Mouse (Mus musculus) right cerebral cortex, postnatal 25 days (tissue): ENCODE data around the gene Btg4.

Experiments
- DNase-seq: peaks from one replicate; pipeline ENCODE4 v3.0.0; 2022

Btg4 gene

GRCm38 (mm10) chr9:51060601-51061000 lies at the start of gene Btg4:
TSS of gene Btg4 (plus strand) at chr9:51060901.
- no peak for DNase-seq

GRCm38 (mm10) chr9:51013644-51014043 lies 47.1 kb upstream of the Btg4 start:
- no peak for DNase-seq

- DNase-seq: no peak
Observed at GRCm38 (mm10) chr9:51015732-51016131, 45.0 kb upstream of the Btg4 start.

GRCm38 (mm10) chr9:51019670-51020069 lies 41.0 kb upstream of the Btg4 start:
- DNase-seq: no peak

GRCm38 (mm10) chr9:51020351-51020750 lies 40.4 kb upstream of the Btg4 start:
- no peak for DNase-seq

- no peak for DNase-seq
Observed at GRCm38 (mm10) chr9:51021123-51021795, 39.4 kb upstream of the Btg4 start.

GRCm38 (mm10) chr9:51026952-51027351 lies 33.7 kb upstream of the Btg4 start:
- no peak for DNase-seq

GRCm38 (mm10) chr9:51030147-51030546 lies 30.6 kb upstream of the Btg4 start:
- DNase-seq: no peak

- no peak for DNase-seq
Observed at GRCm38 (mm10) chr9:51031603-51032002, 29.1 kb upstream of the Btg4 start.

GRCm38 (mm10) chr9:51032291-51032690 lies 28.4 kb upstream of the Btg4 start:
- DNase-seq: no peak

- DNase-seq: no peak
Observed at GRCm38 (mm10) chr9:51032785-51033529, 27.7 kb upstream of the Btg4 start.

- DNase-seq: no peak
Observed at GRCm38 (mm10) chr9:51041491-51041980, 19.2 kb upstream of the Btg4 start.

- no peak for DNase-seq
Observed at GRCm38 (mm10) chr9:51042136-51042535, 18.6 kb upstream of the Btg4 start.

- DNase-seq: no peak
Observed at GRCm38 (mm10) chr9:51052180-51052579, 8.5 kb upstream of the Btg4 start.

GRCm38 (mm10) chr9:51056360-51057324 lies 4.1 kb upstream of the Btg4 start:
- no peak for DNase-seq

GRCm38 (mm10) chr9:51058951-51059521 lies 1.7 kb upstream of the Btg4 start:
- peak; percentile 36 for DNase-seq

- DNase-seq: no peak
Observed at GRCm38 (mm10) chr9:51068202-51068601, 7.5 kb downstream of the Btg4 start.

GRCm38 (mm10) chr9:51070801-51071200 lies 10.1 kb downstream of the Btg4 start:
- no peak for DNase-seq

GRCm38 (mm10) chr9:51075780-51076179 lies 15.1 kb downstream of the Btg4 start:
- peak; percentile 15 for DNase-seq

GRCm38 (mm10) chr9:51076300-51076978 lies 15.7 kb downstream of the Btg4 start:
- DNase-seq: no peak

- peak; percentile 60 for DNase-seq
Observed at GRCm38 (mm10) chr9:51076979-51077315, 16.2 kb downstream of the Btg4 start, which contains the start of gene Layn. TSS of gene Layn (minus strand) at chr9:51077094.

GRCm38 (mm10) chr9:51081614-51082013 lies 20.9 kb downstream of the Btg4 start:
- no peak for DNase-seq
